Mouse (Mus musculus): ENCODE results near the gene Fhdc1.

- TF ChIP-seq HCFC1 (IDR thresholded peaks at IDR 0.05; ENCODE audit: borderline replicate concordance, insufficient read depth, low read length) (no peak), ZNF384 (IDR thresholded peaks at IDR 0.05; ENCODE audit: low read depth, low read length) (no peak)
Measured at GRCm38 (mm10) chr3:84477498-84477897, 2.7 kb downstream of the Fhdc1 start.
